Mouse (Mus musculus) MEL (cell line): ENCODE measurements around the gene Gga1. TPM values are rescaled to one million over a fixed set of nuclear protein-coding genes. Genes with fewer than 3 reads are reported as not detected.

ENCODE experiments used
- DNase-seq: peaks from one replicate; pipeline ENCODE4 v3.0.0; 2011; ENCODE audit warnings: low read depth, low spot score
- H3K27ac ChIP-seq: 2 replicates; pipeline ENCODE4 v1.5.1; 2012; ENCODE audit warnings: low read depth, mild to moderate bottlenecking, control low read depth, low read length, moderate library complexity; ENCODE audit not compliant: control insufficient read depth
- H3K27me3 ChIP-seq, 2 experiments: fragments of 150-350 bp in 1 of 2; sonication (generic) in 1 of 2; 2 replicates each; pipeline ENCODE4 v1.6.1; 2012; ENCODE audit warnings: low read length in 2 of 2, mild to moderate bottlenecking in 2 of 2, improper control_type of control experiment in 1 of 2, moderate library complexity in 1 of 2; ENCODE audit not compliant: insufficient read depth in 2 of 2, control insufficient read depth in 1 of 2
- H3K36me3 ChIP-seq, 2 experiments: 2 replicates each; pipeline ENCODE4 v1.6.1; 2012 to 2014; ENCODE audit warnings: low read length in 2 of 2, improper control_type of control experiment in 1 of 2, inconsistent platforms in 1 of 2, mild to moderate bottlenecking in 1 of 2; ENCODE audit not compliant: insufficient read depth in 2 of 2, control insufficient read depth in 1 of 2
- H3K4me1 ChIP-seq, 2 experiments: fragments of 150-350 bp in 1 of 2; sonication (generic) in 1 of 2; 2 replicates each; pipeline ENCODE4 v1.6.1; 2012; ENCODE audit warnings: low read length in 2 of 2, improper control_type of control experiment in 1 of 2, mild to moderate bottlenecking in 1 of 2; ENCODE audit not compliant: insufficient read depth in 2 of 2, control insufficient read depth in 1 of 2
- H3K4me3 ChIP-seq, 2 experiments: fragments of 150-350 bp in 1 of 2; sonication (generic) in 1 of 2; 2 replicates each; pipeline ENCODE4 v1.5.1; 2012; ENCODE audit warnings: low read depth in 2 of 2, low read length in 2 of 2, mild to moderate bottlenecking in 2 of 2, moderate library complexity in 2 of 2, control low read depth in 1 of 2, improper control_type of control experiment in 1 of 2; ENCODE audit not compliant: control insufficient read depth in 1 of 2, insufficient read depth in 1 of 2
- H3K79me2 ChIP-seq: 2 replicates; pipeline ENCODE4 v1.6.1; 2012; ENCODE audit warnings: mild to moderate bottlenecking, low read length, moderate library complexity; ENCODE audit not compliant: control insufficient read depth, poor library complexity, insufficient read depth
- H3K9ac ChIP-seq: 2 replicates; pipeline ENCODE4 v1.6.1; 2012; ENCODE audit warnings: low read depth, mild to moderate bottlenecking, control low read depth, low read length, moderate library complexity; ENCODE audit not compliant: control insufficient read depth, poor library complexity, severe bottlenecking
- H3K9me3 ChIP-seq: fragments of 150-350 bp; sonication (generic); replicated peaks from 2 replicates; pipeline ENCODE4 v1.6.1; 2012; ENCODE audit warnings: mild to moderate bottlenecking, low read length, improper control_type of control experiment, moderate library complexity; ENCODE audit not compliant: insufficient read depth
- ELF1 ChIP-seq: IDR thresholded peaks from 2 replicates; pipeline ENCODE4 v1.6.1; 2014; ENCODE audit warnings: low read depth, mild to moderate bottlenecking, inconsistent platforms, low read length, improper control_type of control experiment, moderate library complexity
- MAFK ChIP-seq: IDR thresholded peaks from 2 replicates; pipeline ENCODE4 v1.6.1; 2011; ENCODE audit warnings: low read depth, mild to moderate bottlenecking, low read length, improper control_type of control experiment, borderline replicate concordance
- MXI1 ChIP-seq: IDR thresholded peaks from 2 replicates; pipeline ENCODE4 v1.6.1; 2011; ENCODE audit warnings: mild to moderate bottlenecking, low read depth, low read length, improper control_type of control experiment
- NELFE ChIP-seq: IDR thresholded peaks from 2 replicates; pipeline ENCODE4 v1.6.1; 2011; ENCODE audit warnings: low read depth, low read length, improper control_type of control experiment
- NRF1 ChIP-seq: IDR thresholded peaks from 2 replicates; pipeline ENCODE4 v1.6.1; 2014; ENCODE audit warnings: low read depth, mild to moderate bottlenecking, inconsistent platforms, low read length, improper control_type of control experiment, moderate library complexity; ENCODE audit not compliant: poor library complexity, insufficient read depth, severe bottlenecking
- SIN3A ChIP-seq: IDR thresholded peaks from 2 replicates; pipeline ENCODE4 v1.6.1; 2012; ENCODE audit warnings: low read length, improper control_type of control experiment, inconsistent platforms
- SMC3 ChIP-seq: IDR thresholded peaks from 2 replicates; pipeline ENCODE4 v1.6.1; 2011; ENCODE audit warnings: low read depth, low read length, improper control_type of control experiment
- UBTF ChIP-seq: IDR thresholded peaks from 2 replicates; pipeline ENCODE4 v1.6.1; 2012; ENCODE audit warnings: low read depth, mild to moderate bottlenecking, inconsistent platforms, low read length, improper control_type of control experiment, moderate library complexity, borderline replicate concordance; ENCODE audit not compliant: insufficient read depth
- polyA plus RNA-seq, 2 experiments: library from polyadenylated mRNA; stranded (reverse) in 1 of 2; unstranded in 1 of 2; fragments of >175 nt in 1 of 2; fragments of >200 nt in 1 of 2; gene quantifications; 2 replicates each; pipeline versions ENCODE4 v1.2.1 to v1.2.4; 2012; ENCODE audit warnings: low replicate concordance in 2 of 2, low read depth in 1 of 2; ENCODE audit not compliant: insufficient read length in 2 of 2, insufficient read depth in 1 of 2, missing spikeins in 1 of 2
- total RNA-seq: library from RNA; depleted of rRNA; stranded (reverse); fragments of 300-350 nt; gene quantifications from 2 replicates; pipeline ENCODE4 v1.2.3, GENCODE M21; 2012

Gga1 gene
- total and polyA plus RNA-seq, 3 experiments = 18.2 to 48.1 TPM; not detected in 1

DNA sequence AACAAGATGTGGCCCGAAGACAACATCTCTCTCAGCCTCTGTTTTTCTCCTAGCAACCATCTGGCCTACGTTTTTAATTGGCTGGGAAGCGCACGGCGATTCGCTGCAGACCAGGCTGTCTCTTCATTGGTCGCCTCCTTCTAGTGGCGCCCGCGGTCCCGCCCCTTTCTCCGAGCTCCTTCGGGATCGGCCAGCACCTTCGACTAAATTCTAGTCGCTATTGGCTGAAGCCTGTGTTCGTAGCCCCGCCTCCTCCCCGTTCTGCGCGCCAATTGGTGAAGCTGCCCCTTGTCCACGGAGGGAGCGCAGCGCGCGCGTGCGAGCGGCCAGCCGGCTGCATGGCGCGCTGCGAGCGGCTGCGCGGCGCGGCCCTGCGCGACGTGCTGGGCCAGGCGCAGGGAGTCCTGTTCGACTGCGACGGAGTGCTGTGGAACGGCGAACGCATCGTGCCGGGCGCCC lies 36.7 kb downstream of the Gga1 start, which contains the start of gene Pdxp (continued):
- no peak for TF ChIP-seq MAFK

DNA sequence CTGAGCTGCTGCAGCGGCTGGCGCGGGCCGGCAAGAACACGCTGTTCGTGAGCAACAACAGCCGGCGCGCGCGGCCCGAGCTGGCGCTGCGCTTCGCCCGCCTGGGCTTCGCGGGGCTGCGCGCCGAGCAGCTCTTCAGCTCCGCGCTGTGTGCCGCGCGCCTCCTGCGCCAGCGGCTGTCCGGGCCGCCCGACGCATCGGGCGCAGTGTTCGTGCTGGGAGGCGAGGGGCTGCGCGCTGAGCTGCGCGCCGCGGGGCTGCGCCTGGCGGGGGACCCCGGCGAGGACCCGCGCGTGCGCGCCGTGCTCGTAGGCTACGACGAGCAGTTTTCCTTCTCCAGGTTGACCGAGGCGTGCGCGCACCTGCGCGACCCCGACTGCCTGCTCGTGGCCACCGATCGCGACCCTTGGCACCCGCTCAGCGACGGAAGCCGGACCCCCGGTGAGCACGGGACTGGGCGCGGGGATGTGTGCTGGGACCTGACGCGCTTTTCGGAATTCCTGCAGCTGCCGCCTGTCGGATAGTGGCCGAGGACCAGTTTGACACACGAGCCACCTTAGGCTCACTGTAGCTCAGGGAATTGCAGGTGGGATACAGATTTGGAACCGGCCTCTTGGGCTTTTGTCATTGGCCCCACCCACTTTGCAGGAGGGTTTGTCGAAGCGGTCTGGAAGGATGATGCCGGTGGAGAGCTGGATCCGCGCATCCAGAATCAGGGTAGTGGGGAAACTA lies 37.3 kb downstream of the Gga1 start:
- H3K9me3 ChIP-seq = no peaks in the 10 kb centered on the region
- H3K4me1 ChIP-seq = peaks cover 2 to 26% of the 10 kb centered on the region in 2 experiments
- H3K27me3 ChIP-seq = no peaks in the 10 kb centered on the region
- peak overlapping the region; percentile 35 for H3K27ac ChIP-seq
- peaks cover 4 to 10% of the 10 kb centered on the region in 2 experiments; a peak in 3 of 4 replicates for H3K36me3 ChIP-seq
- peak; percentile 67 for DNase-seq
- peak overlapping the region; percentile 63 to 74 for H3K4me3 ChIP-seq
- TF ChIP-seq UBTF = 0 out of 2 replicates have a peak, but pooled peaks have one; percentile 37
- TF ChIP-seq NRF1 = peak; percentile 67
- no peak for TF ChIP-seq ELF1
- TF ChIP-seq SIN3A = 0 out of 2 replicates have a peak, but pooled peaks have one; percentile 36
- TF ChIP-seq MXI1 = 0 out of 2 replicates have a peak, but pooled peaks have one; percentile 35
- peaks cover 21% of the 10 kb centered on the region for H3K79me2 ChIP-seq
- H3K9ac ChIP-seq = peak overlapping the region; percentile 73

DNA sequence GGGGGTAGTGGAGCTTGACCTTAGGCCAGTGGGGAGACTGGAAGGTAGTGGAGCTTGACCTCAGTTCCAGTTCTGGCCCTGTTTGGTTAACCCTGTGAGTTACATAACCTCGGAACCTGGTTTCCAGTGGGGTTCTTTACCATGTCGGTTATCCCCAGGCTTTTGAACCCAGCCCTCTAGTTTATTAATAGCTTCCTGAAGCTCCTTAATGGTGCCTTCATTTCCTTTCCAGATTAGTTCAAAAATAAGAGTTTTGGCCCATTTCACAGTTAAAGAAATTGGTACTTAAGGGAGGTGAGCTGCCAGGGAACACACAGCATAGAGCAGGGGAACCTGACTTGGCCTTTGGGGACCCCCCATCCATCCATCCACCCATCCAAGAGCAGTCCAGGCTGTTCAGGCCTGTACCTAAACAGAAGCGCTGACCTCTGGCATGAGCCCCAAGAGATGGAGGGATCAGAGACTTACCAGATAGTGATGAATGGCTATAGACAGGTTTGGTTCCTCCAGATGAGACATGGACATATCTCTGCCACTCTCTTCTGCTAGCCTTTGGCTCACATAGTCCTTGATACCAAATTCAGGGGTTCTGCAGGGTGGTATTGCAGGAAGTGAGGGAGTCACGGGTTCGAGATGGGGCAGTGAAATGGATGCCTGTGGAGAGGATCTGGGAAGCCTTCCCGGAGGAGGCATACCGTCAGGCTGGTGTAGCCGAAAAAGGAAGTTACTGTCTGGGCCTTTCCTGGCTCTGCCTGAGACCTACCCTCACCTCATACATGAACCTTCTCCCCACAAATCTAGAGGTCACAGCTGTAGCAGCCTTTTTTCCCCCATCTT lies 38.1 kb downstream of the Gga1 start:
- H3K79me2 ChIP-seq = peaks cover 21% of the 10 kb centered on the region
- H3K27me3 ChIP-seq = no peaks in the 10 kb centered on the region
- H3K4me1 ChIP-seq = peaks cover 4 to 28% of the 10 kb centered on the region in 2 experiments
- peaks cover 0 to 9% of the 10 kb centered on the region in 2 experiments; a peak in 2 of 4 replicates for H3K36me3 ChIP-seq
- no peak for DNase-seq
- TF ChIP-seq NELFE = 0 out of 2 replicates have a peak, but pooled peaks have one; percentile 21
- TF ChIP-seq SMC3 = no peak
- no peak overlapping the region for H3K27ac ChIP-seq
- H3K9ac ChIP-seq = peak overlapping the region; percentile 73
- peak overlapping the region; percentile 63 to 74 for H3K4me3 ChIP-seq
- H3K9me3 ChIP-seq = no peaks in the 10 kb centered on the region
